Mouse (Mus musculus) heart, adult 11 months (tissue): ENCODE data around the gene Ppl.
A peak's percentile ranks its signal among the peaks of the same experiment; 100 is the strongest.

Experiments
- DNase-seq: peaks from one replicate; pipeline ENCODE4 v3.0.0; 2022

Gene Ppl

GRCm38 (mm10) chr16:5132401-5132801, at the start of gene Ppl:
TSS of gene Ppl (minus strand) at chr16:5132421.
- DNase-seq = peak; percentile 98

DNA sequence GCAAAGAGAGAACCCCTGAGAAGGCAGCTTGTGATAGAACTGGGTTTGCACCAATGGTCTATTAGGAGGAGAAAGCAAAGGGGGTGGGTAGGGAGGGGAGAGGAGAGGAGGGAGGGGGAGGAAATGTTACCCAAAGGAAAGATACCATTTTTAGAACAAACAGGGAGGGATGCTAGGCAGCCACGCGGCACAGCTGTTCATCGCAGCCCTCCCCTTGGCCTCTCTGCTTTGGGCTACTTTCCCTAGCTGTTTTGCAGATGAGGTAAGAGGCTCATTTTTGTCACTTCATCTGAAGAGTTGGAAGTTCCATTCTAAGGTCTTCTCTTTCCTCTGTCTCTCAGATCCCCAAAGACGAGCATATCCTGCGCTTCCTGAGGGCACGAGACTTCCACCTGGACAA, 40.4 kb upstream of the Ppl start:
- DNase-seq = no peak

GRCm38 (mm10) chr16:5168829-5169228, 36.6 kb upstream of the Ppl start:
- peak; percentile 95 for DNase-seq

GRCm38 (mm10) chr16:5168038-5168437, 35.8 kb upstream of the Ppl start:
- no peak for DNase-seq

DNA sequence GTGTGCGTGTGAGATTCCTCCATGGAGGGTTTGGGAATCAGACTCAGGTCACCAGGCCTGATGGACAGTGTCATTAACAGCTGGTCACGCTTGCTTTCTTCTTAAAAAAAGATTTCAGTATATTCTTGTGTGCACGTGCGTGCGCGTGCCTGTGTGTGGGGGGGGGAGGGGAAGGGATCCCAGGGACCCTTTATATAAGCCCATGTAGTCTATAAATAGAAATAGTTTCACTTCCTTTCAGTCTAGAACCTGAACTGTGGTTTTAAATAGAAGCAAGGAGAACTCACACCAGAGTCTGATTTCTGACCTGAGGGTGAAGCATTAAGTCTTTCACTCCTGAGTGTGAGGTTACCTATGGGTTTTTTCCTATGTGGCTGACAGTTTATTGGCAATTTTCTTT, 32.1 kb upstream of the Ppl start:
- no peak for DNase-seq

DNA sequence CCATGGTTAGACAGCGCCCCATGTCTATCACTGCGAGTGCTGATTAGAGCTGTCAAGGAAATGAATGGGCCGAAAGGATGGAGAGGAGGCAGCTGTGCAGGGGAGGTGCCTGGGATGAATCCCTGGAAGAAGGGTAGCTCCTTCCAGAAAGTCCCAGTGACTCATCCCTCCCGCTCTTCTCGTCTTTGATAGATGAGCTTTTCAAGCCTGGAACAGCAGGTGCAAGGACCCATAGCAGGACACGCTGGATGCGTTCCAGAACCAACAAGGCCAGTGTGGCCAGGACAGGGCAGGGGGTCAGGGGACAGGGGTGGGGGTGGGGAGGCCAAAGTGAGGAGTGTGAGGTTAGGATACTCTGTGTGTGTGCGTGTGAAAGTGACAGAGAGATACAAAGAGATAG, 27.0 kb upstream of the Ppl start:
- no peak for DNase-seq

DNA sequence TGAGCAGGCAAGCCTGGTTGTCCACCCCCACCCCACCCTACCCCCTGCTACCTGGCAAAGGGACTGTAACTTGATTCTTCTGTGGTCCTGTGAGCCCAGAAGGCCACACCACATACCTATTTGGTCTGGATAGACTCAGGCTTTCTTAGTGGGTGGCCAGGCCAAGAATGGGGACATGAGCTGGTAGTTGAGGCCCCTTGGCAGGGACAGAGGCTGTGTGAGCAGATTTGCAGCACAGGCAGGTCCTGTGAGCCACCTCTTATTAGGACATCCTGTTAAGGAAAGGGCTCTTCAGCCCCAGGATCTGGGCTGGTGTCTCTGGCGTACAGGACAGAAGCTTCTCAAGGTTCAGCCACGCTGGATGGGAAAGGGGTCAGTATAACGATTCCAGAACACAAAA, 24.9 kb upstream of the Ppl start:
- DNase-seq = peak; percentile 92

- peak; percentile 84 for DNase-seq
These were observed 24.3 kb upstream of the Ppl start for GRCm38 (mm10) chr16:5156495-5156894.

GRCm38 (mm10) chr16:5155014-5155413, 22.8 kb upstream of the Ppl start:
- no peak for DNase-seq

DNA sequence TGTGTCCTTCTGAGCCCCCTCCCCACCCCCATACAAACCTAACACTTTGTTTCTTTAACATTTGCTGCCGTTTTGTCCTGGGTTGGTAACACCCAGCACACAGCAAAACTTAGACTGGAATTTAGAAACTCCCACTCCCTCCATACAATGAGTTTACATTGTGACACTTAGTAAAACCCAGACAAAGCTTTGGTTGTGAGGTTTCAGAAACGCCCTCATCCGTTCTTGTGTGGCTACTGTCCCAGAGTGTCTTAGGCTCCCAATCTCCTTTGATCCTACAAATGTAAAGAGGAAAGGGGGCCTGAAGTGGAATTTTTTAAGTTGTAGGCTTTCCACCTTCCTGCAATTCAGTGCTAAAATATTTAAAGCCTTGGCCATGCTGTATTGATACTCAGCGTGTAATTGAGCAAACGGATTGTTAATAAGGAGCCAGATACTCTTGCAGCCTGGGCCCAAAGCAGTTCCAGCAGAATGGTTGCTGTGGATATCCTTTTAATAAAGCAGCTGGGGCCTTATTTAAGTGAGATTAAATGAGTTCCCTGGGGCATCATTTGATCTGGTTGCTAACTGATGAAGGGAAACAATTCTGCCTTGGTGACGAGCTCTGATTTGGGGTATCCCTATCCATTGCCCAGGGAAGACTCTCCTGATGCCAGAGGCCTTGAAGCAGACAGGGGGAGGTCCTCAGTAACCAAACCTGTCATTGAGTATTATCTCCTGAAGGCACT, 21.2 kb upstream of the Ppl start:
- DNase-seq = no peak

DNA sequence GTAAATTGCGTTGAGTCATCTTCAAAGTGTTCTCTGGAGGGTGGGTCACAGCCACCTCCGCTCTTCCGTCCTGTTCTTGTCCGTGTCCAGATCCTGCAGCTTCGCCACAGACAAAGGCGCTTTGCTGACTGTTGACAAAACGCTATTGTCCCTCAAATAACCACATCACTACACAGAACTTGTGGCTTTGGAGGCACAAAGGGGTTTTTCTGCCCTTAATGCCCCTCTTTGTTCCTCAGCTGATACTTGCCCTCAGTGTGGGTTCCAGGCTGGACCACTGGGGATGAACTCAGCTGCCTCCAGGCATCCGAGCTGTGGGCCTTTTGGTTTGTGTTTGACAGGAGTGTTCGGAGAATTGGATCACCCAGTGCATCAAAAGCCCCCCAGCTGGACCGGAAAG, 18.3 kb upstream of the Ppl start:
- DNase-seq = no peak

GRCm38 (mm10) chr16:5147037-5147385, 14.8 kb upstream of the Ppl start, which contains the start of gene Sec14l5:
TSS of gene Sec14l5 (plus strand) at chr16:5147109.
- no peak for DNase-seq

DNA sequence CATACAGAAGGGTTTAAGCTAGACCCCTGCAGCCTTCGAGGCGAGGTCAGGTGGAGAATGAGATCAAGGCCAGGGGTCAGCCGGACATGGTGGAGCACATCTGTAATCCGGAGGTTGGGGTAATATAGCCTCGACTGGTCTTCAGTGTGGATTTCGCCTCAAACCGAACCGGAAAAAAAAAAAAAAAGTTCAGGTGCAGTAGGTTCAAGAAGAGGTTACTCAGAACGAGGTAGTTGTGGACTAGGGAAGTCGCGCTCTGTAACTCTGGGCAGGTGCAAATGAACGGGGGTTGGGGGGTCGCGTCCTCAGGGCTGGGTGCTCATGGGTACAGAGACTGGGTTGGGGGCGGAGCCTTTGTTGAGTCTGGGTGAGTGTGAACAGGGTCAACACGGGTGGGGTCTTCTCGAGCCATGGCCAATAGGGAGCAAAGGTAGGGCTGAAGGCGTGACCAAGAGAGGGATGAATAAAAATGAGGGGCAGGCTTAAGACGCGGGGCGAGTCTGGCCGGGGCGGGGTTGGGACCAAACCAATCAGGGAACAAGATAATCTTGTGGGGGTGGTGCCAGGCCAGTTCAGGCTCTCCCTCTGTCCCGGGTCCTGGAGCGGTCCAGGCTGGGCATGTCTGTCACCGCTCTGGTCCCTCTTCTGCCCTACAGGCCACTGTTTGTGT, 14.3 kb upstream of the Ppl start:
- peak; percentile 97 for DNase-seq

DNA sequence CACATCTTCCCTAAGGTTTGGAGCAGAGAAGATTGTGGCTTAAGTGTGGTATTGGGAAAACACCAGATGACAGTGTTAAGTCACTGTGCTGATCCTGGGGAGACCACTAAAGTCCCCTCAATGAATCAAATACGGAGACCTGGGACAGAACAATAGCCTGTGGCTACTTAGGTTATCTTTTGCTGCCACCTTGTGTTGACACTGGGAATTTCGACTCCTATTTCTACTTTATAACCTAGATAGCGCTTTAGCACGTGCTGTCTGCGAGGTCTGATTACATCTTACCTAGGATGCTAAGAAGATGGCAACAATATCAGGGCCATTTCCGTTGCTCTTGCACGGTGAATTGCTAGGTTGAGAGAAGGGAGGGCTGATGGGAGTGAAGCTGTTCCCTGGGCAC, 13.3 kb upstream of the Ppl start:
- DNase-seq = peak; percentile 91

- peak; percentile 99 for DNase-seq
These were observed 7.5 kb upstream of the Ppl start for GRCm38 (mm10) chr16:5139741-5140140.

DNA sequence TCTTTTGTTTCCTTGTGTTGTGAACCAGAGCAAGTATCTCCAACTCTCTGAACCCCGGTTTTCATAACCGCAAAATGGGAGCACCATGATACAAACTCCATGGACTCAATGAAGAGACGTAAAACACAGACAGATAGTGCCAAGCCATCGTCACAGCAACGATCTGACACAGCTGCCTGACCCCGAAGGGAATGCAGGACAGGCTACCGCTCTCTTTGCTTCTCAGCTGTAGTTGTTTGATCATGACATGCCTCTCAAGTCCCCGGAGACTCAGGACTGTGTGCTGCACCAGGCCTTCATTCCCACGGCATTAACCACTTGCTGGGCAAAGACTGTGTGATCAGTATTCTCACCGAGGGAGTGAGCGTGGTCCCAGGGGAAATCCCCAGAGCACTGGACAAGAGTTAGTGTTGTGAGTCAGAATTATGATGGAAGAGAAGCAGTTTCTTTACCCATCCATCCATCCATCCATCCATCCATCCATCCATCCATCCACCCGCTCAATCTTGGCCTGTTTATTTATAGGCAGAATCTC, 4.9 kb upstream of the Ppl start:
- DNase-seq = peak; percentile 85

DNA sequence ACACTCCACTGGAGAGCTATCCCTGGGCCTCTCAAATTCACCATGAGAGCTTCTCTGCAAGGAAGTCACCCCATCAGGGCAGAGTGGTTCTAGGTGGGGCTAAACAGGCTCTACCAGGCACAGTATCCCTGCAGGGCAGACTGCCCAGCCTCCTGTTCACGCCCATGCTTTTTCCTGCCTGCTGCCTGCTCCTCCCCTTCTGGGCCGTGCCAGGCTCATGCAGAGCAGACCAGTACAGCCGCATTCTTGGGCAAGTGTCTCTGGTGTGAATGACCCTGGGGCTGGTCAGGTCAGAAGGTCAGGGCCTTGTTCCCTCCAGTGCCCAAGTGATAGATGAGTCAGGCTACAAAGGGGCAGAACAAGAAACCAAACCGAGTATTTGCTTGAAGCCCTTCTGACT, 4.3 kb upstream of the Ppl start:
- peak; percentile 98 for DNase-seq

DNA sequence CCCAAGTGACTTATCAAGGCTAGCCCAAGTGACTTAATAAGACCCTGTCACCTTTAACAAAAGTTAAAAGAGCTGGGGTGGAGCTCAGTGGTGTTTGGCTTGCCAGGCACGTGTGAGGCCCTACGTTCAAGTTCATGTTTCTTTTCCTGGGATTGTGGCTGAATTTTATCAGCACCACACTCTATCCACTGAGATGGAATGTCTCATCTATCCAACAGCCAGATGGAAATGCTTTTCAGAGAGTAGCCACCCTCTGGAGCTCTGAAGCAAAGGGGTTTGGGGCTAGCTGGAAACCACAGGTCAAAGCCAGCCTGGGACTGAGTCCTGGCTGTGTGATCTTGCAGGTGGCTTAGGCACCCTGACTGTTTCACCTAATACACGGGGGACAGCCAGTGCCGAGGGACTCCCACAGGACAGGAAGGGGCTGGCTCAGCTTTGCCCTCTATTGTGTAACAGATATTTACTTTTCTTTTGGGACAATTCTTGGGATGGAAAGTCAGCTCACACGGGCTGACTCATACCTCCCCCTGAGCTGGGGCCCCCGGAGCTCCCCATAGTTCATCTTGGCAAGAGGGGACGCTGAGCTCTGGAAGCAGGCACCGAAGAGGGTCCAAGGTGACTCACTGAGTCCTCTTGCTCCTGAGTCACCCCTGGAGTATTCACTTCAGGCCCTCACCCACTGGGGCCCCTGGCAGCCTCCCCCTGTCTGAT, 3.5 kb upstream of the Ppl start:
- DNase-seq = peak; percentile 97

GRCm38 (mm10) chr16:5134623-5135330, 2.6 kb upstream of the Ppl start:
- peak; percentile 99 for DNase-seq

DNA sequence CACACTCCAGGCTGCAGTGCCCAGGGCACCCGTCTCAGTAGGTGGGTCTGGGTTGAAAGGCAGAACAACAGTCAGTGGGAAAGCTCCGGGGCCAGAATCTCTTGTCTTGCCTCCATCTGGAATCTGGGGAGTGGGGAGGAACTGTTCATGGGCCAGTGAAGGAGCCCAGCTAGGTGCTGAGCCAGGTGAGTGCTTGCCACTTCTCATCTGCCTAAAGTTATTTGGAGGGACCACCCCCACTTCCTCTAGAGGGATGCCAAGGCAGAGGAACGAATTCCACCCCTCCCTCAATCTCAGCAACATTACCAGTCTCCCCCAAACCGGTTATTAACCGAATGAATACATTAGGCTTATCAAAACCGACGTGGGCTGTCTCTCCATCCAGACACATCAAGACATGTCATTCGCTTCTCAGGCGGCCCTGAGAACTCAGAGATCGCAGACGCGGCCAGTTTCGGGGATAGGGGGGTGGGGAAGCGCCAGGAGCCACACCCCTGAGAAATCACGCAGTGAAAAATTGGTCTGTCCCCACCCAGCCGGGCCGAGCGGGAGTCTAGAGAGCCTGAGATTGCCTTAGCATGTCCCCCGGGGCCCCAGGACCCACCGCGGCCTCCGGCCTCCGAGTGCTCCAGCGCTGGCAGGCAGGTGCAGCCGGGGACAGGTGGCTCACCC, 834 bp downstream of the Ppl start:
- peak; percentile 97 for DNase-seq

DNA sequence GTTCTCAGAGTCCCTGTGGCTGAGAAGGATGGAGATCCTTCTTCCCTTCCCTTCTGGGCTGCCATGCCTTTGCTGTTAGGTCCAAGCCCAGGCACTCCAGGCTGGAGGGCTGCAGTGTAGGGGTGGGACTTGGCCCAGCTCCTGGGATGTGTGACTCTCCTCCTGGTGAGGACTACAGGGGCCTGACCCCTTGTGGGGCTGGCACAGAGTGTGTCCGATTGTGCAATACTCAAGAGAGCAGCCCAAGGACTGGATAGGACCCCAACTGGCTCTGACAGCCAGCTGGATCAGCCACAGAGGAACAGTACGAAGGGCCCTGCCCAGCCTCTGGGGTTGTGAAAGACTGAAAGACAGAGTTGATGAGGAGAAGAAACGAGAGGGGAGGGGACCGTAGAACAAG, 1.5 kb downstream of the Ppl start:
- DNase-seq = peak; percentile 100

GRCm38 (mm10) chr16:5130196-5130595, 2.0 kb downstream of the Ppl start:
- DNase-seq = peak; percentile 84

DNA sequence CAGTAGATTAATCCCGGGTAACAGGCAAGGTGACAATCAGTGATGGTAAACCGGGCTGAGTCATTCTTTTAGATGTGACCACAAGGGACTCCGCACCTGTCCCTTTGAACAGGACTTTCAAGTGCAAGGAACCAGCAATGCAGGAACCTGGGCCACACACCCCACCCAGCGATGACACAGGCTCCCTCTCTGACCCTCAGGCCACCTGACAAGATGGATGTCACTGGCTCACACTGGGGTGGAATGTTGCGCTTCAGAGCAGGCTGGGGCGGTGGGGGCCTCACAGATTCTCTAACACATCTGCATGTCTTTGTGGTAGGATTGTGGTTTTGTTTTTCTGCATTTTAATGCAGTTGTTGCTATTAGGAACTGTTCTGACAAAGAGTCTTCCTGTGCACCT, 8.7 kb downstream of the Ppl start:
- DNase-seq = no peak
